9 mouse cellular contexts compared by ENCODE assay signal in the genomic region with DNA sequence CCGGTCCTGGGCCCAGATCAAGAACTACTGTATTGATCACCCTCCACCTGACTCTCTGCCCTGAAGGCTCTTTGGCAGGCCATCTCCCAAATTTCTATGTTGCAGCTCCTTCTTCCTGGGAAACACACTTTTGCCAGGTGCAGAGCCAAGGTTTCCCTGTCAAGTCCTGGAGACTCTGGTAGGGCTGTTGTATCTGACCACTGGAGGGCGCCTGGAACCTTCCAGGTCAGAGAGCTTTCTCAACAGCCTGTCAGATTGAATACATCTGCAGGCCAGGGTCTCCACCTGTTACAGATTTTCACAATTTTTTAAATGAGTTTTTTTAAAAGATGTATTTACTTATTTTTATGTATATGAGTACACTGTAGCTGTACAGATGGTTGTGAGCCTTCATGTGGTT. TPM values are rescaled to one million over a fixed set of nuclear protein-coding genes. Genes with fewer than 3 reads are reported as not detected.
DNase-seq lines count a peak whose midpoint lies in the region; ATAC-seq and TF ChIP-seq lines count a peak whose summit lies in the region.
"Had no signal": no experiment of that assay in that cellular context is flagged by ENCODE, and none has a peak within 500 bp of the region (broad histone marks: within the 10 kb centered on the region; RNA-seq: fewer than 3 reads in every experiment).

No protein-coding gene starts in this region.

- H3K36me3 ChIP-seq in lung, embryonic 14.5 days (ENCODE audit: insufficient read depth) = no peaks in the 10 kb centered on the region
- H3K36me3 ChIP-seq: heart, embryonic 15.5 days had no signal

- no peaks in the 10 kb centered on the region for H3K27me3 ChIP-seq in lung, embryonic 14.5 days (ENCODE audit: insufficient read depth, low read length)
- H3K27me3 ChIP-seq: heart, embryonic 15.5 days had no signal

- H3K4me1 ChIP-seq in lung, embryonic 14.5 days (ENCODE audit: insufficient read depth) = no peaks in the 10 kb centered on the region
- H3K4me1 ChIP-seq: heart, embryonic 15.5 days had no signal

- WGBS in lung, embryonic 14.5 days = 36% methylated on average over 2 of the region's 2 CpGs

- peak; percentile 78 for TF ChIP-seq CTCF in lung, embryonic 14.5 days (IDR thresholded peaks at IDR 0.05; ENCODE audit: low read depth)

- no peak overlapping the region for H3K4me3 ChIP-seq in lung, embryonic 14.5 days (ENCODE audit: low read depth, low read length)
- H3K4me3 ChIP-seq: heart, embryonic 15.5 days had no signal

- intact Hi-C loops in gastrocnemius, postnatal 36 days (cut with DNase I) = loop anchor here (1.0 kb wide), 1 partner anchor 94 kb away; no protein-coding TSS in a partner anchor

- H3K9ac ChIP-seq in lung, embryonic 14.5 days = no peak overlapping the region
- H3K9ac ChIP-seq: heart, embryonic 15.5 days had no signal

- no peak overlapping the region for H3K4me2 ChIP-seq in lung, embryonic 14.5 days
- H3K4me2 ChIP-seq: heart, embryonic 15.5 days had no signal

- DNase-seq in B cell, adult 2 months = peak; percentile 67 to 69
- peak; percentile 42 for DNase-seq in Muller cell, postnatal 12 days (ENCODE audit: inconsistent ontology term)
- DNase-seq in cerebellum, postnatal 14 days = peak; percentile 85 to 91
- peak; percentile 52 to 71 for DNase-seq in gastrocnemius, postnatal 36 days
- peak; percentile 91 for DNase-seq in kidney, postnatal 10 days
- peak; percentile 87 for DNase-seq in lung, embryonic 14.5 days
- peak; percentile 67 to 84 for DNase-seq in right cerebral cortex, postnatal 10 days (ENCODE audit: low spot score in 2 of 2)
- peak; percentile 45 for DNase-seq in yolk sac, embryonic 10.5 days (ENCODE audit: low spot score)

- no peaks in the 10 kb centered on the region for H3K9me3 ChIP-seq in lung, embryonic 14.5 days (ENCODE audit: low read depth, low read length)
- H3K9me3 ChIP-seq: heart, embryonic 15.5 days had no signal

- H3K27ac ChIP-seq in lung, embryonic 14.5 days (ENCODE audit: low read depth) = no peak overlapping the region
- H3K27ac ChIP-seq: heart, embryonic 15.5 days had no signal

- peak; percentile 38; the same call in 1 of the 2 replicates for ATAC-seq in lung, embryonic 14.5 days (ENCODE audit: insufficient read depth)

RNA-seq across cellular contexts. Expression of gene Grhl1, which starts 31.2 kb away (rescaled TPM):
- total RNA-seq in gastrocnemius, postnatal 36 days (2021) = under 1 TPM; 0.18 to 0.22 TPM
- 2.1 and 2.5 TPM in 2 replicates for polyA plus RNA-seq in lung, embryonic 14.5 days (2014; fragmentation: Nextera tagmentation; extraction: Ambion mirVana)

RNA-seq across cellular contexts. Expression of gene Klf11, which starts 47.8 kb away (rescaled TPM):
- total RNA-seq in gastrocnemius, postnatal 36 days (2021) = 1 to 10 TPM; 7.8 to 8.6 TPM
- 12.3 and 13.4 TPM in 2 replicates for polyA plus RNA-seq in lung, embryonic 14.5 days (2014; fragmentation: Nextera tagmentation; extraction: Ambion mirVana)
